Mouse (Mus musculus): Measurements from ENCODE around the gene Golga4.

Gene Golga4

DNA sequence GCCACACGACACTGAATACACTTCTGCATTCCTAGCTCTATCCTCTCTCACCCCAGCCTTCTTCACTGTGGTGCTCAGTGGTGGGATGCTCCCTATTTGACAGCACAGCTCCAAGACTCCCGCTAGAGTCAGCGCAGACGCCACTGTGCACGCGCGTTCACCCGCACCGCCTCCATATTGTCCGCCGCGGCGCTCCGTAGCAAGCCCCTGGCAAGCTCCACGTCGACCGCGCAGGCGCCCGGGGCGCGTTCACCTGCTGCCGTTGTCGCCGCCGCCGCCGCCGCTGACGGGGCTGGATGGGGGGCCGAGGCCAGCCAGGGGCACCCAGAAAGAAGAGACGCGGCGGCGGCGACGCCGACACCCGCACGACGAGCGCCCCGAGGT, at the start of gene Golga4:
Gene Golga4 (plus strand): TSS at position 248 of the 384 bp plus-strand sequence.
- peak; percentile 91 for DNase-seq

- no peak for DNase-seq
Measured at GRCm38 (mm10) chr9:118456405-118456804, 49.7 kb upstream of the Golga4 start.

DNA sequence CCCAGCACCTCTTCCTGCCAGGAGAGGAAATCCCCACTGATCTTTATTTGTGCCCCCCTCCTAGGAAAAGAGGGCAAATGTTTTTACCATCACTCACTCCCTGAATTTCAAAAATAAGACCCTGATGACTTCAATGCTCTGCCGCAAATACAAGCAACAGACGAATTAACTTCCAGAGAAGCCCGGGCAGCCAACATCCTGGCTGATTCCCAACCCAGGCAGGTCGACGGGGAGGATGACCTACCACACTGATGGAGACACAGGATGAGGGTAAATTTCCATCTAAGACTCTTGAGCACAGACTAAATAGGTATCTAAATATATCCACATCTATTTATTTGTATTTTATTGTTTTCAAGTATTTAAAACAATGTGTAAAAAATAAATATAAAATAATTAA, 48.0 kb upstream of the Golga4 start:
- no peak for DNase-seq

DNA sequence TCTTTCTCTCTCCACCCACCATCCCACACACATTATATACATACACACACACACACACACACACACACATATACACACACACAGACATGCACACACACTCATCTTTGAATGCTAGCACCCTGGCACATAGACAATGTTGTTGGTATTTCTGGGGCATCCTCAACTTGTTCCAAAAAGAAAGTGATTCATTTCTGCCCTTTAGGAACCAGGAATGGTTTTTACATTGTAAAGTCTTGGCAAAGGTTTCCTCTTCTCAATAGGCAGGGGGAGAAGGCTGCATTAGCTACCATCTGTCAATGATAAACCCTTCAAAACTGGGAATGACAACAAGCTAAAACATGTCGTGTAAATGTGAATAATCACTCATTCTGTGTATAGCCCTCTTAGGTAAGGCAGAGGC, 42.0 kb upstream of the Golga4 start:
- DNase-seq, result no peak

DNA sequence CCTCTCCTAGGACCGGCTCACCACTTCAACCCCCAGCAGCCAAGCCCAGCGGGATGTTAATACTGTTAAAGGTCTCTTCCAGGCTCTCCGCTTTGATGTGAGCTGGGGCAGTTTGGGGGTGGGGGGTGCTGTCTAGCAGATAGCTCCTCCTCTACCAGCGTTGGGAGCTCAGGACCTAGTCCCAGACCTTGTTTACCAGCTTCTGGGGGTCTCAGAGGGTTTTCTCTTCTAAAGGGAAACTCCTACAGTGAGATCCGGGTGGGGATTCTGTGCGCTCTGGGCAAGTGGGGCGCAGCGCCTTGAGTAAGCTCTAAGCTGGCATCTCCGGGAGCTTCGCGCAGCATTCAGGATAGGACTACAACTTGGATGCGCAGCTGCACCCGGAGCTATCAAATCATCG, 37.8 kb upstream of the Golga4 start:
- DNase-seq, result no peak

DNA sequence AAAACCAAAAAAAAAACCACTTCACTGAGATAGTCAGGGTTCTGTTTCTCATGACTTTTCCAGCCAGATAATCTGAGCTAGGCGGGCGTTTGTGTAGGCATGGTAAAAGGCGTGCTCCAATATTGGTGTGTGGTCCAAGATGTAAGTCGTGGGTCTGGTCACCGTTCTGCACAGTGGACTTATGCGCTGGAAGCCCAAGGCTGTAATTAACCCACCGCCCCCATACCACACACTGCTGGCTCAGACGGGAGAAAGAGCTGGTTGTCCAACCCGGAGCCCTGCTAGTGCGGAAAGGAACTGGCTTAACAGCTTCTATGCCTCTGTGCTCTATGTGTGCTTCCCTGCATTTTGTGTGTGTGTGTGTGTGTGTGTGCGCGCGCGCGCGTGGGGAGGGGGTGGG, 36.8 kb upstream of the Golga4 start:
- DNase-seq, result no peak

DNA sequence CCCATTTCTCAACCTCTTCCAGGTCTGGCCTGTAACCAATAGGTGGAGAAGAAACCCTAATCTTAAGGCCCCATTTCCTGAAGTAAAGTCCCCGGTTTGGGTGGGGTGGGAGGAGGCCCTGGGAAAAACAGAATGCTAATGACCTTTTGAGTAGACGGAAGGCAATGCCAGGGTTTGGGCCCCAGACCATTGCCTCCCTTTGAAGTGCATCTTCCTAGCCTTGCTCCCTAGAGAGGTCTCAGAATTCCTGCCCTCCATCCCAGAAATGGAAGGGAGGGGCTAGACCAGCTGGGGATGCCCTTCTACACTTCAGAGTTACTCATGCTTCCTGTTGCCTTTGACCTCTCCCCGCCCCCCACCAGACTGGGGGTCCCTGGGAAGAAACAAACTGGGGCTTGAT, 34.8 kb upstream of the Golga4 start:
- no peak for DNase-seq

DNA sequence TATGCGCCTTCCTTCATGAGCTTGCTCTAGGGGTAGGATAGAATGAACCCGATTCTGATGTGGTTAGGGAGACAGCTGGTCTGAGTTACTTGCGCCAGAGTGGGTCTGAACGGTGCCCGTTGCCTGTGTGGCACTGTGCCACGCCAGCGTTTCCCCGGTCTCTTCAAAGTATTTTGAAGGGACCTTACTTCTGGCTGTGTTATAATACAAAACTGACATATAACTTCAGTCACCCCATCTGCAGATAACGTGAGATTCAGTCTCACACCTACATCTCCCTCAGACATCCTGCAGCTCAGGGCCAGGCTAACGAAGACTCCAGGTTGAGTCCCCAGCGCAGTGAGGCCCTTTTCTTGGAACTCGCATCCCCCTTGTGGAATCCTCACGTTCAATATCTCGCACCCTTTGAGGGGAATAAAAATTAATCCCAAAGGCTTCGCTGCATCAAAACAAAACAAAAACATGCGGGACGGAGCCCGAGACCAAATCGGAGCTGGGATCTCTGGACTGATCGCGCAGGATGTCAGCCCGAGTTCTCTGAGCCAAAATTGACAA, 29.8 kb upstream of the Golga4 start:
- no peak for DNase-seq

- DNase-seq, result no peak
Measured at GRCm38 (mm10) chr9:118476766-118477271, 29.2 kb upstream of the Golga4 start.

DNA sequence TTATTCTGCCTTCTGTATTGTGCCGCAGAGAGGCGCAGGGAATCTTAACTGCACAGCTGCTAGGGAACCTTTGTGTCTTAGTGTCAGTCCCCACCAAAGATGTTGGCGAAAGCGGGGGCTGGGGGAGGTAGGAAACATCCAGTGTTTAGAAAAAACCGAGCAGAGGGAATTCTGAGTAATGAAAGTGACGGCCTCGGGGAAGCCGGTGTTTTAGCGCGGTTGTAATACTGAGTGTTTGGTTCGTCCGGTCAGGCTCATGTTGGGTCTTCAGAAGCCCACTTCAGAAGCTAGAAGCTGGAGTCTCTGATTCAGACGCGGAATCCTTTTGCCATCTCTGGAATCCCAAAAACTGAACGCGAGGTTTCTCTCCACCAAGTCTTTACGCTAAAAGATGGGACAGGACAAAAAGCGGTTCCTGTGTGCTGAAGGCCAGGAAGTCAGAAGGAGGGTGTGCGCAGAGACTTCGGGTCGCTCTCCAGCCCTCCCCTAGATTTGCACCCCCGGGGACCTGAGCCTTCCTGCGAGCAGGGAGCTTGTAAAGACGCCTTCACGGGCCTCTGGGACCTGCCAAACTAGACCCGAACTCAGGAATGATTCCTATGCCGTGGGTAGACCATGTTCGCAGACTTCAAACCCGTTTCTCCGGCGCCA, 28.7 kb upstream of the Golga4 start:
- DNase-seq, result no peak

- DNase-seq, result peak; percentile 46
Measured at GRCm38 (mm10) chr9:118477961-118478360, 28.1 kb upstream of the Golga4 start, which contains the start of gene Eomes. TSS of gene Eomes (plus strand) at chr9:118478212.

DNA sequence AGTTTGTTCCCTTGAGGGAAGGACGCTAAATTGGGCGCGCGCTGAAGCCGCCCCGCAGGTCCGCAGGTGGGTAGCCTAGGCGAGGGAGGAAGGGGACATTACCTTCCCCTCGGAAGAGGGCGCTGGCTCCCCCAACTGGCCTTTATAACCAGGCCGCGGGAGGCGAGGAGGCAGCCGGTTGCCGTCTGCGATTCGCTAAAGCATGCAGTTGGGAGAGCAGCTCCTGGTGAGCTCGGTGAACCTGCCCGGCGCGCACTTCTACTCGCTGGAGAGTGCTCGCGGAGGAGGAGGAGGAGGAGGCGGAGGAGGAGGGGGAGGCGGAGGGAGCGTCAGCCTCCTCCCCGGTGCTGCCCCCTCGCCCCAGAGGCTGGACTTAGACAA, 27.6 kb upstream of the Golga4 start:
- DNase-seq, result peak; percentile 56

GRCm38 (mm10) chr9:118478839-118479507, 27.1 kb upstream of the Golga4 start:
- peak; percentile 44 for DNase-seq

GRCm38 (mm10) chr9:118479508-118480291, 26.4 kb upstream of the Golga4 start:
- no peak for DNase-seq

GRCm38 (mm10) chr9:118480292-118480690, 25.8 kb upstream of the Golga4 start:
- DNase-seq, result no peak

GRCm38 (mm10) chr9:118482210-118482609, 23.9 kb upstream of the Golga4 start:
- DNase-seq, result no peak

GRCm38 (mm10) chr9:118486361-118487095, 19.5 kb upstream of the Golga4 start:
- DNase-seq, result no peak

DNA sequence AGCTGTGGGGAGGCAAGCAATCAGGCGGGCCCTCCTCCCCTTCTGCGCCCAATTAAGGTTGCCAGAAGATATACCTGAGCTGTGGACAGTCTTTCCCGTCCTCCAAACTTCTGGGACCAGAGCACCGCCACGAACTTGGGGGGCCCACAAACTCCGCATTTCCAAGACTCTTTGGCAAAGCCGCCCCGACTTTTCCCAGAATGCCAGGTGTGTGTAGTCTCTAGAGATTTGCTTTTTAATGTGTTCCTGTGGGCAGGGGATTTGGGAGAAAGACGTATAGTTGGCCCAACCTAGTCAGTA, 19.0 kb upstream of the Golga4 start:
- no peak for DNase-seq

GRCm38 (mm10) chr9:118487636-118488035, 18.4 kb upstream of the Golga4 start:
- DNase-seq, result peak; percentile 50

DNA sequence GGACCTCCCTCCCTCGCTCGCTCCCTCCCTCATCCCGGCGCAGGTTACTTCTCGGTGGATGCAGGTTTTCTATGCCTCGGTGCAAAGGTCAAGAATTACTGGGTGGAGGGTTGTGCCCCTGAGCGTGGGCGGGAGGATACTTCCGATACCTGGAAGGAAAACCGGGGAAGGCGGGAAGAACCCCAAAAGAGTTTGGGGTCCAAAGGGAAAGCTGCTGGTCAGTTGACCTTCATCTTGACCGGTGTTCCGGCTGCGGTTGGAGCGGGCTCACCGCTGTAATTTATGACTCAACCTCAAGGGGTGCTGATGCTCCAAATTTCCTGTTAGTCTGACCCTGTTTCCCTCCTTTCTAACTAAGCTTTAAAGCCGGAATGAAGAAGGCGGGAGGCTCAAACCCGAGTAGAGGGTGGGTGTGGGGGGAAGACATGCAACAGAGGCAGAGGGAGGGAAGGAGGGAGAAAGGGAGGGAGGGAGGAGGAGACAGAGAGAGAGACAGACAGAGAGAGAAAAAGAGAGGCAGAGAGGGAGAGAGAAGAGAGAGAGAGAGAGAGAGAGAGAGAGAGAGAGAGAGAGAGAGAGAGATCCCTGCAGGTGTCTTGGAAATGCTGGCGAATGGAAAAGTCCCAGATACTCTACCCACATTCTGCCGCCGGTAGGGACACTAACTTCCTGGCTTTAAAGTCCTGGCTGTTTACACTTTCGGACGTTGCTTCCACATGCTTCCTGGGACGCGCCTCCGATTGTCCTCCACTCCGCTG, 17.8 kb upstream of the Golga4 start:
- DNase-seq, result peak; percentile 74

GRCm38 (mm10) chr9:118488896-118489578, 17.0 kb upstream of the Golga4 start:
- DNase-seq, result no peak
